Mouse (Mus musculus) olfactory bulb, adult 2 months (tissue): ENCODE data around the gene Phb.

ENCODE experiments used
- CTCF ChIP-seq: fragments of 200-500 bp; IDR thresholded peaks from 2 replicates; pipeline ENCODE4 v1.5.1; 2012; ENCODE audit warnings: low read depth, mild to moderate bottlenecking, low read length, moderate library complexity; ENCODE audit not compliant: insufficient read depth
- POLR2A ChIP-seq: fragments of 200-500 bp; IDR thresholded peaks from 2 replicates; pipeline ENCODE4 v1.6.1; 2012; ENCODE audit warnings: mild to moderate bottlenecking, low read depth, low read length, moderate library complexity; ENCODE audit not compliant: insufficient read depth

- TF ChIP-seq CTCF (no peak), POLR2A (no peak)
Measured at GRCm38 (mm10) chr11:95648827-95649226, 17.9 kb upstream of the Phb start.
